Mouse (Mus musculus): ENCODE measurements around the gene Plxnb2. TPM values are rescaled to one million over a fixed set of nuclear protein-coding genes. Genes with fewer than 3 reads are reported as not detected.

The Plxnb2 gene
- polyA plus RNA-seq, 1 experiment = 91.0 TPM

DNA sequence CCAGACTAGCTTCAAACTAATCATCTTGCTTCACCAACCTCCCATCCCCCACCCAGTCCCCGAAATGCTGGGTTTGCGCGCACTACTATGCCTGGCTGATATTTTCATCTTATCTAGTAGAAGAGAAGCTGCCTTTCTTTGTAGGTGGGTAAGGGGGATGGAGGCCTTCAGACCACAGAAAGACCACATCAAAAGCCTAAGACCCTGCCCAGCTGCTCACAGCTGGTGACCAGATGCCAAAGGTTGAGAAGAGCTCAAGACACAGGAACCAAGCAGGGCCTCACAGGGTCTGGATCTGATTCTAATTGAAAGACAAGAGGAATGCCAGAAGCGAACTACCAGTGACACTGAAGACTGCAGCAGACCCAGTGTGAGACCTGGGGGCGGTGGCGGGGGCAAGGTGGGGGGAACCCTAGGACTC lies 14.7 kb upstream of the Plxnb2 start:
- Histone ChIP-seq H3K4me1 (ENCODE audit: control insufficient read depth, insufficient read depth, low read length) (peaks cover 12% of the 10 kb centered on the region), H3K4me3 (ENCODE audit: control insufficient read depth, low read depth, low read length) (no peak overlapping the region), H3K36me3 (ENCODE audit: control insufficient read depth, insufficient read depth, low read length) (no peaks in the 10 kb centered on the region), H3K27me3 (ENCODE audit: control insufficient read depth, insufficient read depth, low read length) (no peaks in the 10 kb centered on the region), H3K27ac (ENCODE audit: control insufficient read depth, insufficient read depth, low read depth, low read length) (no peak overlapping the region; the same call in 1 of the 2 replicates)
- TF ChIP-seq CTCF (IDR thresholded peaks at IDR 0.05; ENCODE audit: control insufficient read depth, insufficient read depth, insufficient replicate concordance, low read depth, low read length) (no peak), POLR2A (IDR thresholded peaks at IDR 0.05; ENCODE audit: control insufficient read depth, low read depth, low read length) (no peak)

DNA sequence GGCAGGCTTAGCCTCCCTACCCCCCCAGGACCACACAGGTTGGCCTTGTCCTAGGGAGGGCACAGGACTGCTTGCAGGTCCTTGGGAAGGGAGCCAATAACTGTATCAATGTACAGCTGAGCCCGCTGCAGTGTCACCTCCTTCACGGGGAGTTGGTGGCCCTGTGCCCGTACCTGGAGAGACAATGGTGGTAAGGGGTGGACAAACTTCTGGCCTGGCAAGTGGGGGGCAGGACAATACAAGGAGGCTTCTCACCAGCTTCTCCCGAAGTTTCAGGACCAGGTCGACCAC lies 4.3 kb upstream of the Plxnb2 start:
- peaks cover 15% of the 10 kb centered on the region for H3K4me1 ChIP-seq (ENCODE audit: control insufficient read depth, insufficient read depth, low read length)
- H3K4me3 ChIP-seq (ENCODE audit: control insufficient read depth, low read depth, low read length) = peak overlapping the region; percentile 79
- no peaks in the 10 kb centered on the region for H3K27me3 ChIP-seq (ENCODE audit: control insufficient read depth, insufficient read depth, low read length)
- no peaks in the 10 kb centered on the region; the same call in 1 of the 2 replicates for H3K36me3 ChIP-seq (ENCODE audit: control insufficient read depth, insufficient read depth, low read length)
- no peak overlapping the region for H3K27ac ChIP-seq (ENCODE audit: control insufficient read depth, insufficient read depth, low read depth, low read length)
- TF ChIP-seq CTCF (IDR thresholded peaks at IDR 0.05; ENCODE audit: control insufficient read depth, insufficient read depth, insufficient replicate concordance, low read depth, low read length) (no peak), POLR2A (IDR thresholded peaks at IDR 0.05; ENCODE audit: control insufficient read depth, low read depth, low read length) (no peak)

DNA sequence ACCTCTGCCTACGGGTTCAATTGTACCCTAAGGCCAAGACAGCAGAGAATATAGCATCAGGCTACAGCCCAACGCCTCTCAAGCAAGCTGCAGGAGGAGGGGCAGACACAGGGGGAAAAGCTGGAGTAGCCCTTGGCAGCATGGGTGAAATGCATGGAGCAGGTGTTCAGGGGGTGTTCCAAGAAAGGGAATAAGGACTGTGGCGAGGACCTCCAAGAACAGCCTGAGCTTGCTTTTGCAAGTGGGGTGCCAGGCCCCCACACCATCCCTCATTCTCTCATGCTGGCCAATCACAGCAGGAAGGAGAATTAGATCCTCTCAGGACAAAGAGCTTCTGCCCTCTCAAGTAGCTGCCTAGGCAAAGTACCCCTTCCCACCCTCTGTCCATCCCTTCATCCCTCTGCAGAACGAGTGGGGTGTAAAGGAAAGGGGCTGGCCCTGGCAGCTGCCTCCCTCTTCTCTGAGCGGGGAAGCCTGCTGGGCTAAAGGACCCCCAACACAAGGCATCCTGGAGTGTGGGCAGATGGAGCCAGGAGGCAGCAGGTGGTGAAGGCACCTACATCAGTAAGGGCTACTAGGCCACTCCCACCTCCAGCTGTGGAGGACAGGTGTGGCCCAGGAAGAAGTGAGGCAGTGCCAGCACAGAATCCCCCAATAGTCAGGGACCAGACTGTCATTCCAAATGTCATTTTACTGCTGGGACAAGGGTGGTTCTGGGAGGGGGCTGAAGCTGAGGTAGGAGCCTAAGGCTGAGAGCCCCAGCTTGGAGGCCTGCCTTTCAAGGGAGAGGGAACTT lies 3.8 kb upstream of the Plxnb2 start:
- Histone ChIP-seq H3K36me3 (ENCODE audit: control insufficient read depth, insufficient read depth, low read length) (no peaks in the 10 kb centered on the region; the same call in 1 of the 2 replicates), H3K4me1 (ENCODE audit: control insufficient read depth, insufficient read depth, low read length) (peaks cover 19% of the 10 kb centered on the region), H3K27me3 (ENCODE audit: control insufficient read depth, insufficient read depth, low read length) (no peaks in the 10 kb centered on the region), H3K27ac (ENCODE audit: control insufficient read depth, insufficient read depth, low read depth, low read length) (no peak overlapping the region), H3K4me3 (ENCODE audit: control insufficient read depth, low read depth, low read length) (peak overlapping the region; percentile 79)
- no peak for TF ChIP-seq POLR2A (IDR thresholded peaks at IDR 0.05; ENCODE audit: control insufficient read depth, low read depth, low read length)
- no peak for TF ChIP-seq CTCF (IDR thresholded peaks at IDR 0.05; ENCODE audit: control insufficient read depth, insufficient read depth, insufficient replicate concordance, low read depth, low read length)

- Histone ChIP-seq H3K4me1 (ENCODE audit: control insufficient read depth, insufficient read depth, low read length) (peaks cover 30% of the 10 kb centered on the region), H3K27ac (ENCODE audit: control insufficient read depth, insufficient read depth, low read depth, low read length) (no peak overlapping the region; the same call in 1 of the 2 replicates), H3K4me3 (ENCODE audit: control insufficient read depth, low read depth, low read length) (peak overlapping the region; percentile 68), H3K27me3 (ENCODE audit: control insufficient read depth, insufficient read depth, low read length) (no peaks in the 10 kb centered on the region), H3K36me3 (ENCODE audit: control insufficient read depth, insufficient read depth, low read length) (no peaks in the 10 kb centered on the region)
- TF ChIP-seq CTCF (IDR thresholded peaks at IDR 0.05; ENCODE audit: control insufficient read depth, insufficient read depth, insufficient replicate concordance, low read depth, low read length) (no peak), POLR2A (IDR thresholded peaks at IDR 0.05; ENCODE audit: control insufficient read depth, low read depth, low read length) (no peak)
Measured at GRCm38 (mm10) chr15:89182842-89183241, 2.3 kb upstream of the Plxnb2 start.

DNA sequence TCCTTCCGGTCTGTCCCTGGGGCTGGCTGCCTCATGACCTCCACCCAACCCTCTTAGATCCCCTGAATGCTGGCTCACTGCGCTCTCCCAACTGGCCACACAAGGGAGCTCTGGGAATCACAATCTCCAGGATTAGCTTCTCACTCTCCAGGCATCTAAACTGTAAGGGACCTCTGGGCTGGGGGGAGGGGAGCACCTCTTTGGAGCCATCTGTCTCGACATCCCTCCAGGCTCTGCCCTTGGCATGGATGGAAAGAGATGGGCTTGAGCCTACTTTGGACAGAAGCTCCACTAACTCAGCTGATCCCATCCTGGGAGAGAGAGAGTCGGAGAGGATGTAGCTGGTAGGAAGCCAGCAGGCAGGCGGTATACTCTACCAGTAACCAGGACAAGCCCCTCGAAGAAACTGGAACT lies 1.7 kb upstream of the Plxnb2 start:
- Histone ChIP-seq H3K4me3 (ENCODE audit: control insufficient read depth, low read depth, low read length) (peak overlapping the region; percentile 68), H3K4me1 (ENCODE audit: control insufficient read depth, insufficient read depth, low read length) (peaks cover 31% of the 10 kb centered on the region), H3K36me3 (ENCODE audit: control insufficient read depth, insufficient read depth, low read length) (no peaks in the 10 kb centered on the region), H3K27me3 (ENCODE audit: control insufficient read depth, insufficient read depth, low read length) (no peaks in the 10 kb centered on the region), H3K27ac (ENCODE audit: control insufficient read depth, insufficient read depth, low read depth, low read length) (peak overlapping the region; percentile 12; the same call in 1 of the 2 replicates)
- TF ChIP-seq CTCF (IDR thresholded peaks at IDR 0.05; ENCODE audit: control insufficient read depth, insufficient read depth, insufficient replicate concordance, low read depth, low read length) (0 out of 2 replicates have a peak, but pooled peaks have one; percentile 4), POLR2A (IDR thresholded peaks at IDR 0.05; ENCODE audit: control insufficient read depth, low read depth, low read length) (no peak)

DNA sequence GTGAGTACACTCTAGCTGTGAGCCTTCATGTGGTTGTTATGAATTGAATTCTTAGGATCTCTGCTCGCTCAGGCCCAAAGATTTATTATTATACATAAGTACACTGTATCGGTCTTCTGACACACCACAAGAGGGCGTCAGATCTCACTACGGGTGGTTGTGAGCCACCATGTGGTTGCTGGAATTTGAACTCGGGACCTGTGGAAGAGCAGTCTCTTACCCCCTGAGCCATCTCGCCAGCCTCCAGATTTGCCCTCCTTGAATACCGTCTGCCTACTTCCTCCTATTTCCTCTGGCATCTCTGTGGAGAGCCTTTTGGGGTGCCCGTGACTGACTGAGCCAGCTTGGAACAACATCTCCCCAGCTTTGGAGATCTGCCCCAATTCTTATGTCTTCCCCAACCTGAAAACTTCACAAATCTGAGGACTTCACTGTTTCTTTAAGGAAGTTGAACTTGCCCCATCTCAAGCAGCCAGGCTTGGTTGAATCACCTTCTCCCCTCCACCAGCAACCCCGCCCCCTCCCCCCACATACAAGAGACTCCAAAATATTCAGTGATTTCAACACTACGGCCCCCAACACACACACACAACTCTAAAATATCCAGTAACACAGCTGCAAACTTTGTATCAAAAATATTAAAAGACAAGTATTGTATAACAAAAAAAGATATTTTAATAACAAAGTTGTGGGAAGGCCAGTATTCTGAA lies 1.1 kb upstream of the Plxnb2 start:
- H3K4me3 ChIP-seq (ENCODE audit: control insufficient read depth, low read depth, low read length) = peak overlapping the region; percentile 82
- H3K36me3 ChIP-seq (ENCODE audit: control insufficient read depth, insufficient read depth, low read length) = no peaks in the 10 kb centered on the region
- TF ChIP-seq CTCF (IDR thresholded peaks at IDR 0.05; ENCODE audit: control insufficient read depth, insufficient read depth, insufficient replicate concordance, low read depth, low read length) = no peak
- TF ChIP-seq POLR2A (IDR thresholded peaks at IDR 0.05; ENCODE audit: control insufficient read depth, low read depth, low read length) = no peak
- peaks cover 37% of the 10 kb centered on the region for H3K4me1 ChIP-seq (ENCODE audit: control insufficient read depth, insufficient read depth, low read length)
- H3K27me3 ChIP-seq (ENCODE audit: control insufficient read depth, insufficient read depth, low read length) = no peaks in the 10 kb centered on the region
- peak overlapping the region; percentile 39; the same call in 1 of the 2 replicates for H3K27ac ChIP-seq (ENCODE audit: control insufficient read depth, insufficient read depth, low read depth, low read length)

DNA sequence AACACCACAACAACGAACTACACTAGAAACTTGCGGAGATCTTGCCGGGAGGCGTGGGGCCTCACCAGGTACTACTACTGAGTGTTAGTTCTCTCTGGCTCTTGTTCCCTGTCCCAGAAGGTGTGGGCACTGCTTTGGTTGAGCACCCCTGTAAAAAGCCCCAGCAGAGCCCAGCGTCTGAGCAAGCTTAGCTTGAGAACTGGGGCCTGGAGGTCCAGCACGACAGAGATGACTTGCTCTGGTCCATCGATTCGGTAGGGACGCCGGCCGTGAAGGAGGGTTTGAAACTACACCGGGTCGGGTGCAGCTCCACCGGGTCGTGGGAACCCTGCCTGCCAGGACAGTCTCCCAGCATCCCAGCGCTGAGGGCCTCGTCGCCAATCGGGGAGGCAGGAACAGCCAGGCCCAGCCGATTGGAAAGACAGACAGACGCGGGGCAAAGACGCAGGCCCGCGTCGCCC lies 477 bp downstream of the Plxnb2 start:
- TF ChIP-seq CTCF (IDR thresholded peaks at IDR 0.05; ENCODE audit: control insufficient read depth, insufficient read depth, insufficient replicate concordance, low read depth, low read length) = no peak
- TF ChIP-seq POLR2A (IDR thresholded peaks at IDR 0.05; ENCODE audit: control insufficient read depth, low read depth, low read length) = no peak

More for the DNA sequence above, 477 bp downstream of the Plxnb2 start:
- H3K36me3 ChIP-seq (ENCODE audit: control insufficient read depth, insufficient read depth, low read length) = no peaks in the 10 kb centered on the region
- peak overlapping the region; percentile 99 for H3K4me3 ChIP-seq (ENCODE audit: control insufficient read depth, low read depth, low read length)
- no peaks in the 10 kb centered on the region for H3K27me3 ChIP-seq (ENCODE audit: control insufficient read depth, insufficient read depth, low read length)
- peaks cover 38% of the 10 kb centered on the region for H3K4me1 ChIP-seq (ENCODE audit: control insufficient read depth, insufficient read depth, low read length)
- peak overlapping the region; percentile 95 for H3K27ac ChIP-seq (ENCODE audit: control insufficient read depth, insufficient read depth, low read depth, low read length)

All from testis, adult 2 months (tissue).